Mouse (Mus musculus) small intestine, adult 2 months (tissue): ENCODE data around the gene Skint8. TPM values are rescaled to one million over a fixed set of nuclear protein-coding genes. Genes with fewer than 3 reads are reported as not detected.
A peak's percentile ranks its signal among the peaks of the same experiment; 100 is the strongest.

Experiments used
- H3K27ac ChIP-seq: fragments of 200-500 bp; 2 replicates; pipeline ENCODE4 v1.5.1; 2012; ENCODE audit warnings: low read depth, low read length, control low read depth, inconsistent platforms; ENCODE audit not compliant: insufficient read depth
- H3K27me3 ChIP-seq: fragments of 200-500 bp; 2 replicates; pipeline ENCODE4 v1.6.1; 2012; ENCODE audit warnings: mild to moderate bottlenecking, moderate library complexity, low read length, inconsistent platforms; ENCODE audit not compliant: control insufficient read depth, insufficient read depth
- H3K36me3 ChIP-seq: fragments of 200-500 bp; 2 replicates; pipeline ENCODE4 v1.6.1; 2012; ENCODE audit warnings: mild to moderate bottlenecking, low read length, control low read depth, inconsistent platforms; ENCODE audit not compliant: control insufficient read depth, insufficient read depth
- H3K4me1 ChIP-seq: fragments of 200-500 bp; 2 replicates; pipeline ENCODE4 v1.6.1; 2012; ENCODE audit warnings: low read length, inconsistent platforms, mixed read lengths; ENCODE audit not compliant: control insufficient read depth, insufficient read depth, insufficient read length
- H3K4me3 ChIP-seq: fragments of 200-500 bp; 2 replicates; pipeline ENCODE4 v1.5.1; 2012; ENCODE audit warnings: low read depth, mild to moderate bottlenecking, control low read depth, inconsistent platforms, low read length, moderate library complexity
- CTCF ChIP-seq: fragments of 200-500 bp; IDR thresholded peaks from 2 replicates; pipeline ENCODE4 v1.5.1; 2012; ENCODE audit warnings: low read depth, mild to moderate bottlenecking, control low read depth, inconsistent platforms, low read length, moderate library complexity, mixed read lengths; ENCODE audit not compliant: insufficient replicate concordance, insufficient read length; ENCODE audit errors: extremely low read depth
- POLR2A ChIP-seq: fragments of 200-500 bp; IDR thresholded peaks from 2 replicates; pipeline ENCODE4 v1.6.1; 2012; ENCODE audit warnings: low read depth, mild to moderate bottlenecking, control low read depth, inconsistent platforms, low read length, moderate library complexity
- WGBS: fragments of 180-500 bp; shearing (Covaris S2); methylation state at CpG from one replicate; pipeline ENCODE4 v1.1.7; 2018; 5-methylcytosine and 5-hydroxymethylcytosine counted together
- polyA plus RNA-seq: library from polyadenylated mRNA; depleted of rRNA; stranded (reverse); fragments of >200 nt; gene quantifications from 2 replicates; pipeline ENCODE4 v1.2.3, GENCODE M21; 2012; rRNA removed

Gene Skint8
- polyA plus RNA-seq, result not detected in 2 replicates

DNA sequence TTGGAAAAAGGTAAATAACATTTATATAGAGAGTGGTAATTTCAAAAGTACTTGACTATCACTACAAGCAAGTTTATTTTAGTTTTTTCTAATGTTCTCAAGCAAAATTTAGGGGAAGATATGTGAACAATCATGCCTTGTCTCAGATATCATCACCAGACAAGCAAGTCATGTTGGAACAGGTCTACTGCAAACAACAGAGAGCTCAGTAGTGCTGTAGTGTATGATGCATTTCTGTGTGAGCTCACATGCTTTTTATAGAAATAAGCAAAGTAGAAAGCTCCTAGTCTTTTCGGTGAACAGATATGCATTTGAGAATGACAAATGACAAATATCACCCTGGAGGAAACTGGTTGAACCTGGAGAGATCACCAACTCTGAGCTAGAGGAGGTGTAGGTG, at the start of gene Skint8:
Skint8 (plus strand) TSS at position 301 of the 400 bp plus-strand sequence.
- 79% methylated on average over 1 of the region's 1 CpGs for WGBS
- Histone ChIP-seq H3K27ac (no peak within 1 kb of the TSS), H3K4me1 (no peaks in the 10 kb centered on the region), H3K4me3 (no peak within 1 kb of the TSS), H3K36me3 (no peaks in the 10 kb centered on the region), H3K27me3 (no peaks in the 10 kb centered on the region)
- no peak for TF ChIP-seq POLR2A
- TF ChIP-seq CTCF, result no peak

DNA sequence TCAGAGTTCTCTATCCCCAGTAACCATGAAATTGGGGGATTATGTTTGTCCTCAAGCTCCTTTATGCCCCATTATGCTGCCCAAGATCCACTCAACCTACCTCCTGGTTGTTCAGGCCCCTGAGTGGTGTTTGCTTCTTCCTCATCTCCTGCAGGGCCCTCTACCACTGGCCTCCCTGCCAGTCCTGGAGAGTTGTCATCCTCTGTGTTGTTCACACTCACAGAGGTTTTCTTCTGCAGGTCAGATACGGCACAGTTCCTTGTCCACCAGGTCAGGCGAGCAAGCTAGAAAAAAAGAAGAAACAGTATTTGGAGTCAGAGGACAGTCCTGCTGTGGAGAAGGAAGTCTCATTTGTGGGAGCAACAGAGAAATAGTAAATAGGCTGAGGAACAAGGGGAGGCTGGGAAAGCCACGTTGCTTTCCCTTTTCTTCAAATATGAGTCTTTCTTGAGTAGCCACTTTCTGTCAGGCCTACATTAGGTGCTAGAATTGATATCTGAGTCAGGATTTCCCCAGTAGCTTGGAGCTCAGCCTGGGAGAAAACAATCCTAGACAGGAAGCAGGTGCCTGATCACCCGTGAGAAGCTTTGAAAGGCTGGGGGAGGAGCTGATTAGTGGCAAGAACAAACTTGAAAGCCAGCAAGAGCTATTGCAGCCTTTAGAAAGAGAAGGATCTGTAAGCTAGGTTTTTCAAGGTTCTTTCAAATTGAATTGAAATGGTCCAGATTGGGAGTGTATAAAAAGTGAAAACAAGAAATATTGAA, 38.9 kb upstream of the Skint8 start:
- no peak for TF ChIP-seq CTCF
- no peak for TF ChIP-seq POLR2A

DNA sequence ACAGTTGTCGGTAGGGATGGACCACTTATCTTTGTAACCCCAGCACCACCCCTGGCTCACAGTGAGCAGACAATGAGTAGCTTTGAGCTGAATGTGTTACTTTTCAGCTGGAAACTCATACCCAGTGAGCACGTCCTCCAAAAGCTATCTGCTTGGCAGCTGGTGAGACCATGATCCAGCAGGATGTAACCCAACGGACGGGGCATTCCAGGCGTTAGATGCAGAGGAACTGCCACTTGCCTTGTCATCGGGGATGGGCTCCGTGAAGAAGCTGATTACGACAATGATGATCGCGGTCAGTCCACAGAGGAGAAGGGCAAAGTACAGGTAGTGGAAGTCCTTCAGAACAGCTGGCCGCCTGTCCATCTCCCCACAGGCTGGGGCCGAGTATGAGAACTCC, 35.6 kb upstream of the Skint8 start:
- no peak for TF ChIP-seq POLR2A
- no peak for TF ChIP-seq CTCF
- 82% methylated on average over 12 of the region's 12 CpGs for WGBS
- Histone ChIP-seq H3K36me3 (peaks cover 14% of the 10 kb centered on the region), H3K27me3 (no peaks in the 10 kb centered on the region), H3K4me1 (peaks cover 6% of the 10 kb centered on the region; the same call in 1 of the 2 replicates), H3K27ac (no peak overlapping the region), H3K4me3 (no peak overlapping the region)

More for the DNA sequence above, 38.9 kb upstream of the Skint8 start:
- WGBS, result 43% methylated on average over 4 of the region's 4 CpGs
- Histone ChIP-seq H3K27me3 (no peaks in the 10 kb centered on the region), H3K27ac (no peak overlapping the region), H3K4me1 (no peaks in the 10 kb centered on the region), H3K4me3 (no peak overlapping the region), H3K36me3 (peaks cover 22% of the 10 kb centered on the region)

DNA sequence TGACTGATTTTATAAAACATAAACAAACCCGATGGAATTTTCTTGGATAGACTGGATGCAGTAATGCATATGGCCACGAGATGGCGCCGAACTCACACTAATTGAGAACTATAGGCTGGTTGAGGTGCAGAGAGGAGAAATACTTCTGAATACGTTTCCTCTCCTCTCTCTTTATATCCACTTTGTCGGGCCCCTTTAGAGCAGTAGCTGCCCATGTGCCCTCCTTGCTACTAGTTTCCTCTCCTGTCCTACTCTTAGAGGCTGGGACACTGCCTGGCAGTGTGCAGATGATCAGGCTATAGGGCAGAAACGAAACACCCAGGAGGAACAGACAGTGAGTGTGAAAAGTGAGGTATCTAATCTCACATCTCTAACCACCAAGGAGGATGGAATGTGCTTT, 33.2 kb upstream of the Skint8 start:
- Histone ChIP-seq H3K4me1 (peaks cover 6% of the 10 kb centered on the region; the same call in 1 of the 2 replicates), H3K27ac (no peak overlapping the region), H3K36me3 (peaks cover 13% of the 10 kb centered on the region), H3K4me3 (no peak overlapping the region), H3K27me3 (no peaks in the 10 kb centered on the region)
- TF ChIP-seq POLR2A (no peak), CTCF (peak; percentile 36; the same call in 1 of the 2 replicates)
- 3% methylated on average over 7 of the region's 7 CpGs for WGBS

DNA sequence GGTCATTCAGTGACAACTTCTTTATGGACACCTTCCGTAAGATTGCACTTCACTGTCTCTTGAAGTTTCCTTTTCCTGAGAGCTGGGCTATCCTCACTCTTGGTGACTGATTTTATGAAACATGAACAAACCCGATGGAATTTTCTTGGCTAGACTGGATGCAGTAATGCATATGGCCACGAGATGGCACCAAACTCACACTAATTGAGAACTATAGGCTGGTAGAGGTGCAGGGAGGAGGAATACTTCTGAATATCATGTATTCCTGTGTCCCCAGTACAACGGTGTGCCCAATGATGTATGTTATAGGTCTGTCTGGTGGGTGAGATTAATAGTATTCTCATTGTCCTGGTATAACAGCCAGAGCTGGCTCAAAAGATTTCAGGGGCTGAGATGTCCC, 32.6 kb upstream of the Skint8 start:
- peaks cover 7% of the 10 kb centered on the region; the same call in 1 of the 2 replicates for H3K4me1 ChIP-seq
- H3K27me3 ChIP-seq, result no peaks in the 10 kb centered on the region
- TF ChIP-seq POLR2A (no peak), CTCF (no peak)
- WGBS, result 9% methylated on average over 4 of the region's 4 CpGs
- H3K36me3 ChIP-seq, result peaks cover 13% of the 10 kb centered on the region
- H3K27ac ChIP-seq, result no peak overlapping the region
- H3K4me3 ChIP-seq, result no peak overlapping the region

DNA sequence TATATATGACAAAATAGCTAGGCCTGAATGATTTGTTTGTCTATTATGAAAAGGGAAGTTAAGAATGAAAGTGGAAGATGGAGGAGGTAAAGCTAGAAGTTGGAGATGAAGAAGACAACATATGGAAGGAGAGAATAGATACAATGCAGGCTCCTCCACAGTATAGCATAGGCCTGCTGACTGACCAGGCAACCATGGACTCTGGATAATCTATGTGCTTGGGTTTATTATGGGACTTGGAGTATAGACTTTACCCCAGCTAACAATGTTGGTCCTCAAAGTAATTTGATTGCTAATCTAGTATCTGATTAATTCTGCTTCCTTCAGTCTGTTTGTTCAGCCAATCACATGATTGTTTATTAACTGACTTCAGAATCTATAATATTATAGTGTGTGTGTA, 27.1 kb upstream of the Skint8 start:
- peaks cover 9% of the 10 kb centered on the region for H3K4me1 ChIP-seq
- H3K4me3 ChIP-seq, result no peak overlapping the region
- TF ChIP-seq POLR2A (no peak), CTCF (no peak)
- no peak overlapping the region for H3K27ac ChIP-seq
- no peaks in the 10 kb centered on the region for H3K27me3 ChIP-seq
- peaks cover 8% of the 10 kb centered on the region for H3K36me3 ChIP-seq

DNA sequence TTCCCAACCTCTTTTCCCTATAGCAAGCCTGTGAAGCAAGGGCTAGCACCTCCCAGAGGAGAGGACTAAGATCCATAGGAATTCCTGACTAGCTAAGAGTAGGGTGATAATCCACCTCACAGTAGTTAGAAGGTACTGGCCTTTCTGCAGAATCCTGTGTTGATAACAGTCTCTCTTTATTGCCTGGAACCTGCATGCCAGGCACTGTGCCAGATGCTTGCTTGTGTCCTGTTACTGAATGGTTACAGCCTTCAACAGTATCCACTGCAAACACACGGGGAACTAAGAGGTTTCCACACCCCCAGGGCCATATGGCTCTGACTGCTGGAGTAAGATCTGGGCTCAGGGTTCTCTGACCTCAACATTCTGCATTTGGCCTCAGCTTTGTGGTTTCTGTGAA, 21.4 kb upstream of the Skint8 start:
- H3K36me3 ChIP-seq, result peaks cover 3% of the 10 kb centered on the region; the same call in 1 of the 2 replicates
- 5% methylated on average over 1 of the region's 1 CpGs for WGBS
- H3K27me3 ChIP-seq, result no peaks in the 10 kb centered on the region
- TF ChIP-seq POLR2A (no peak), CTCF (no peak)
- H3K4me3 ChIP-seq, result peak overlapping the region; percentile 18; the same call in 1 of the 2 replicates
- peak overlapping the region; percentile 95 for H3K27ac ChIP-seq
- H3K4me1 ChIP-seq, result peaks cover 16% of the 10 kb centered on the region; the same call in 1 of the 2 replicates
